Mouse (Mus musculus) cerebellum, postnatal 14 days (tissue): ENCODE measurements at regions not wholly inside any gene's neighbourhood (a gene's known extent, or its start where the extent isn't known, plus 50 kb on each side); places are given as distances from the start of the nearest gene placed in this dataset.

Source experiments
- DNase-seq, 2 experiments: peaks; one replicate each; pipeline ENCODE4 v3.0.0; 2021; ENCODE audit warnings: mixed read lengths in 2 of 2

DNA sequence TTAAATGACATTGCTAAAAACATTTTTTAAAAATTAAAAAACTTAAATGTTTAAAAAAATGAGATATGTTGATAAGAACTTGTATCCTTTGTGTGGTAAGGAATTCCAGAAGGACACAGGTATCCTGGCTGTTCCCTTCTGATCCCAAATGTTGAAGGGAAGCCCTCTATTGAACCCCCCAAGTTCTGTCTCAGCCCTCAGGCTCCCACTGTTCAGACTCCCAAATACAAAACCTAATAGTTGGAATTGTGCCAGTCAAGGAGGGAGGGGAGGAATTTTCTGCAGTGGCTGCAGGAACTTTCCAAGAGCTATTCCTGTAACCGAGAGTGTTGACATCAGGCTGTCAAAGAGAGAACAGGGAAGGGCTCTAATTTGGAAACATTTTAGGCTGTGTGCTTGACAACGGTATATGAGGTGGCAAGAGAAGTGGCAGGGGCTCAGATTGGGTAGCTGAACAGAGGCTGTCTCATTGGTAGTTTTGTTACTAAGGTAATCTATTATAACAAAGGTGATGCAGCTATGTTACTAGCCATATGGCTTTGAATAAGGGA is 843.8 kb upstream of the A1bg start:
- no peak for DNase-seq

- DNase-seq = no peak
These were observed 831.0 kb upstream of the A1bg start for GRCm38 (mm10) chr15:61753802-61754201.

- peak; percentile 16 to 50 for DNase-seq
These were observed 800.9 kb upstream of the A1bg start for GRCm38 (mm10) chr15:61723696-61724095.

GRCm38 (mm10) chr15:61718486-61718885 is 795.7 kb upstream of the A1bg start:
- no peak for DNase-seq

- no peak for DNase-seq
These were observed 794.4 kb upstream of the A1bg start for GRCm38 (mm10) chr15:61717216-61717615.

- DNase-seq = no peak
These were observed 791.1 kb upstream of the A1bg start for GRCm38 (mm10) chr15:61713953-61714352.

- no peak for DNase-seq
These were observed 786.1 kb upstream of the A1bg start for GRCm38 (mm10) chr15:61708928-61709327.

DNA sequence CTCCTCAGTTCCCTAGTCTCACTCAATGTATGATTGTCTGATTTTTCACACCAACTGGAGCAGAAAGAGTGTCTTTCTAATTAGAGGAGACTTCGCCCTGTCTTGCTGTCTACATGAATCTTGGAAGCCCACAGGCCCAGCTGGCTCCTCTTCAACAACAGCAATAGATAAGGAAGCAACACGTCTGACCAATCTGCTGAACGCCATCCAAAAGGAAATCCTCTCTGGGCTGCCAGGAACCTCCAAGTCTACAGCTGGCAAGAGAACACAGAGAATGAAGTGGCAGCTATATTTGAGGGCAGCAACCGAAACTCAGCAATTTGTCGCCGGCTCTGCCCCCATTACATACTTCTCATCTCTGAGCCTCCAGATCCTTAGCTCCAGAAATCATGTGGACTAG is 785.1 kb upstream of the A1bg start:
- peak; percentile 56 to 57 for DNase-seq

- no peak for DNase-seq
These were observed 769.9 kb upstream of the A1bg start for GRCm38 (mm10) chr15:61692679-61693078.

- DNase-seq = peak; percentile 66 to 72
These were observed 767.6 kb upstream of the A1bg start for GRCm38 (mm10) chr15:61690425-61690824.

- DNase-seq = peak; percentile 57 to 58
These were observed 767.1 kb upstream of the A1bg start for GRCm38 (mm10) chr15:61689776-61690397.

GRCm38 (mm10) chr15:61682968-61683367 is 760.2 kb upstream of the A1bg start:
- no peak for DNase-seq

GRCm38 (mm10) chr15:61670556-61670955 is 747.7 kb upstream of the A1bg start:
- DNase-seq = no peak

GRCm38 (mm10) chr15:61660581-61660980 is 737.8 kb upstream of the A1bg start:
- peak; percentile 46 to 75 for DNase-seq

GRCm38 (mm10) chr15:61656951-61657350 is 734.1 kb upstream of the A1bg start:
- DNase-seq = peak; percentile 23 to 51

DNA sequence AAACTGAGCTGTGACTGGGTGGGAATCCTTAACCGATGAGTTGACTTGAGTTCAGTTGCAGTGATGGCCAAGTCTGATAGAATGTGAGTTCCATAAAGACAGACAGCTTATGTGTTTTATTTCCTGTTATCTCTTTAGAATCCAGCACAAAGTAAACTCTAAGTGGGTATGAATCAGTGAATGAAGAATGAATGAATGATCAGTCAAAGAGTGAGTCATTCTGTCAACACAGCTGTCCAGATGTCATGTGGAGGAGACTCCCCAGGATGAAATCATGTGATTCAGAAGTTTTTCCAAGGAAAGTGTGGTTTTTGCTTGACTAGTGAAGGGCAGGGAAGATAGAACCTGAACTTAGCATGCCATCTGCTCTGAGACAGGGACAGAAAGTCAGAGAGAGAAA is 732.0 kb upstream of the A1bg start:
- DNase-seq = no peak

DNA sequence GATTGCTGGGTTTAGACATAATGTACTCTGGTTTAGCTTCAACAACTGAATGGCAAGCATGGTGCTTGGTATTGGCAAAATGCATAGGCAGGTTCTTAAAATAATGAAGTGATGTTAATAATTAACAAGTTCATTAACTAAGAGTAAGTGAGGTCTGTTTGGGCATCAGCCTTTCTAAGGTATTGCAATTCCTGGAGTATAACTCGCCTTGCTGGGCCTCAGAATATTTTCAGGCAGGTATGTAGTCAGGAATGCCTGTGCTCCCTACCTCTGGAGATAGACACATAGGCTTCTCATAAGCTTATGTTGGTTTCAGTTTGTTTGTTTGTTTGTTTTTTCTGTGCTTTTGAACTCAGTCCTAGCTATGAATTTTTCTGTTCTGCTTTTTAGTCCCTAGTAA is 731.0 kb upstream of the A1bg start:
- no peak for DNase-seq

GRCm38 (mm10) chr15:61618638-61619500 is 696.1 kb upstream of the A1bg start:
- no peak for DNase-seq

- DNase-seq = no peak
These were observed 687.9 kb upstream of the A1bg start for GRCm38 (mm10) chr15:61610662-61611061.

- DNase-seq = no peak
These were observed 686.8 kb upstream of the A1bg start for GRCm38 (mm10) chr15:61609656-61610055.

- no peak for DNase-seq
These were observed 685.5 kb upstream of the A1bg start for GRCm38 (mm10) chr15:61608301-61608731.

DNA sequence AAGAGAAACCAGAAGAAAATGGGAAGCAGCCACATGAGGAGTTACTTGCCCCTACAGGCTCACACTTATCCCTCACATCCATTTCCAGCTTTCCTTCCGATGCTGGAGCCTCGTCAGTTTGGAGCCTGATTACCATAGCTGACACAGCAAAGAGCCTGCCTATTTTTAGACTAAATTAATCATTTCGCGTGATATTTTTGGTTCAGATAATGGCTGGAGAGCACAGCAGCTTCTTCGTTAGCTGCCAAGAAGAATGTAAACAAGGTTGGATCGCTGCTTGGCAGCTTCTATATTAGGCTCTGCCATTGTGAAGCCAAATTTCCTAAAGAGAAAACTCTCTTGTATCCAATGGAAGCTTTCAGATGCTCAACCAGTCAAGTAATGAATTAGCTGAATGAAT is 676.9 kb upstream of the A1bg start:
- DNase-seq = no peak

- DNase-seq = peak; percentile 61 to 79
These were observed 673.5 kb upstream of the A1bg start for GRCm38 (mm10) chr15:61596318-61596717.

GRCm38 (mm10) chr15:61588956-61589355 is 666.1 kb upstream of the A1bg start:
- DNase-seq = peak; percentile 27 to 62
